Mouse (Mus musculus): ENCODE measurements at regions not wholly inside any gene's neighbourhood (a gene's known extent, or its start where the extent isn't known, plus 50 kb on each side); places are given as distances from the start of the nearest gene placed in this dataset.

DNA sequence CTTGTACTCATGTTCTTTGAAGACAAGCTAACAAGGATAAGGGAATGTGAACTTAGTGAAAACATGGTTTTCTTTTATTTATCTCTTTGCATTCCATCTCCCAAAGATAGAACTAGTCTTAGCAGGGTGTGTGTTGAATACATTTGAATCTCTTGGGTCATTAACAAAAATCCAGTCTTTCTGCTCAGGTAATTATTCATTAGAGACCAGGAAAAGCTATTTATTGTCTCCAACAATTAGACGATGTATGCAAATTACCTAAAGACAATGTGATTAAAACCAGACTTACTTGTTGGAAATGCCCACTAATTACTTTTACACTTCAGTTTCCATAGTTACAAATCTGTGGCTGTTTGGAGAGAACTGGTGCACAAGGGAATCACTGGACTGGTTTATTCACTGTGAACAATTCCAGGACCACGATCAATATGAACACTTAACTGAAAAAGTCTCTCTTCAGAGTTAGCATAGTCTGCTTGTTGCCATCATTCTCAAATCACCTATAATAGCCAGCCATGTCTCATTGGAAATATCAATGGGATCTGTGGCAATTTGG lies 584.4 kb downstream of the Mettl4 start:
- no peak for DNase-seq (ENCODE audit: low spot score)

GRCm38 (mm10) chr17:94144298-94144697 lies 605.5 kb downstream of the Mettl4 start:
- DNase-seq (ENCODE audit: low spot score), result no peak

GRCm38 (mm10) chr17:94133201-94133600 lies 616.6 kb downstream of the Mettl4 start:
- no peak for DNase-seq (ENCODE audit: low spot score)

DNA sequence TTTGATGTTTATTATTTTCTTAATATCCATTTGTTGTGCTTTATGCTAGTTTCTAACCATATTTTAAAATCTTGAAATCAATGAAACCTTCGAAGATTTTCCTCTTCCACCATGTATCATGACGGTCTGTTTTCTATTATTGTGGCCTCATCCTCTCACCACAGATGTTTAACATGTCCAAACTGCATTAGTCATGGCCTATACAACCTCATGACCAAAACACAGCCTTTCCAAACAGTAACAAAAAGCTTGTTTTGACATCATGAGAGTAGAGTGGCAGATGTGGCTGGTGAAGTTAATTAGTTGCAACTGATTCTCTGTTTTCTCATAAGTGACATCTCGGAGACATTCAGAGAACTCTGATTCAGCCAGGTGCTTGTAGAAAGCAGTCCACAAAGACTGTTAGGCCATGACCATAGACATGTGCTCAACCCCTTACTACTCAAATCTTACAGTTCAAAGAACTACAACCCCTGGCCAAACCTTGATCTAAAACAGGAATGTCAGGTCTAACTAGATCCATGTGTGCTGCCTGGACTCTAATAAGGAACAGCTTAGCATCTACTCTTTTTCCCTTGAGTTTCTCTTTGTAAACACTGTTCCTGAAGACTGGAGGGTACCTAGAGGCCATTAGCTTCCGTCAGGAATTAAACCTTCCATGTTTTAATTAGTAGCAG lies 655.7 kb downstream of the Mettl4 start:
- DNase-seq (ENCODE audit: low spot score), result no peak

GRCm38 (mm10) chr17:94054436-94055060 lies 695.3 kb downstream of the Mettl4 start:
- no peak for DNase-seq (ENCODE audit: low spot score)

DNA sequence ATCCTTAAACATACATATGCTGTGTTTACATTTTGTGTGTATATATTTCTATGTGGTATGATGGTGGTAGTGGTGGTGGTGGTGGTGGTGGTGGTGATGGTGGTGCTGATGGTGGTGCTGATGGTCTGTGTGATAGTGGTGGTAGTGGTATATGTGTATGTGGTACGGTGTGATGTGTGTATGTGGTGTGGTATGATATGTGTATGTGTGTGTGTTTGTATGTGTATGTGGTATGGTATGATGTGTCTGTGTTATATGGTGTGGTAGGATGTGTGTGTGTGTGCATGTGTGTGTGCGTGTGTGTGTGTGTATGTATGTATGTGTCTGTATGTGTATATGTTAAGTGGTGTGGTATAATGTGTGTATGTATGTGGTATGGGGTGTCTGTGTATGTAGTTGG lies 701.3 kb downstream of the Mettl4 start:
- DNase-seq (ENCODE audit: low spot score), result no peak

DNA sequence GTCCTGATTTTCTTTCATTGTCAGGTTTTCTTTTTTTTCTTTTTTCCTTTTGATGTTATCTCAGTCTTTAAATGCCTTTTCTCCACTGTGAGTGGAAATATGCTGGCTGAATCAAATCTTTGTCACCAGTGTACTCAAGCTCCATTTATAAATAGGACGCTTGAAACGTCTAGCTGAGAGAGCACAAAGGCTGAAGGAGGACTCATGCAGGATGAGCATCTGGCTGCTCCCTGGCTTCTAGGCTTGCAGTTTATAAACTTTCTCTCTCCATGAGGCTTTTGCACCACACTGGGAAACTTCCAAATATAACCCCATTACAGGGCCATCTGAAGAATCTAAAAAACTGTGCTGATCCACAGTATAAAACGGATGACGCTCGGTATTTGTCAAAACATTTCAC lies 711.6 kb downstream of the Mettl4 start:
- DNase-seq (ENCODE audit: low spot score), result no peak

GRCm38 (mm10) chr17:94012386-94012785 lies 737.4 kb downstream of the Mettl4 start:
- DNase-seq (ENCODE audit: low spot score), result peak; percentile 6

- no peak for DNase-seq (ENCODE audit: low spot score)
Observed at GRCm38 (mm10) chr17:94002095-94002494, 747.7 kb downstream of the Mettl4 start.

GRCm38 (mm10) chr17:94001515-94001914 lies 748.3 kb downstream of the Mettl4 start:
- DNase-seq (ENCODE audit: low spot score), result no peak

- no peak for DNase-seq (ENCODE audit: low spot score)
Observed at GRCm38 (mm10) chr17:93986932-93987331, 762.9 kb downstream of the Mettl4 start.
